In the genomic region with DNA sequence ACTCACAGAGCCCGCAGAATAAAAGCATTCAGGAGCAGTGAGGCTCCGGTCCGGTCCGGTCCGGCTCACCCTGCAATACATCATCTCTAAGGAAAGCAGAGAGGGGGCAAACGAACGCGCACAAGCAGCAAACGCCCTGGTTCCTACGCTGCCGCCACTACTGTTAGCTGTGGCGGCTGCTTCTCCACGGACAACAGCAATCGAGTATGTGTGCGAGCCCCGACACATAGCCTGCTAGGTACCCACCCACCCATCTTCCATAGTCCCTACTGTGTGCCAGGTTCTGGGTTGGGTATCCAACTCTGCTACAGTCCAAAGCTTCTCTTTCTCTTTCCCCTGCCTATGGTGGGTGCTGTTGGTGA, we compare ENCODE assay signal across 7 mouse cellular contexts. TPM values are rescaled to one million over a fixed set of nuclear protein-coding genes. Genes with fewer than 3 reads are reported as not detected.
DNase-seq lines count a peak whose midpoint lies in the region; ATAC-seq and TF ChIP-seq lines count a peak whose summit lies in the region.

No protein-coding gene starts in this region.

- peak; percentile 41 for DNase-seq in lung, adult 2 months
- no peak for DNase-seq in lung, postnatal 14 days
- DNase-seq in limb, embryonic 11.5 days (ENCODE audit: low spot score), result peak; percentile 66
- no peak for DNase-seq in layer of hippocampus, postnatal 14 days (ENCODE audit: low spot score in 2 of 2)

- ATAC-seq in forebrain, embryonic 13.5 days, result peak; percentile 57; the same call in 1 of the 2 replicates
- peak; percentile 5 for ATAC-seq in limb, embryonic 11.5 days (ENCODE audit: insufficient number of reproducible peaks, low FRiP score, low TSS enrichment, low read depth)
- ATAC-seq in inflammation-experienced regulatory T-cells, adult 6 months, result no peak

- H3K9ac ChIP-seq in forebrain, embryonic 13.5 days, result peak overlapping the region; percentile 97
- H3K9ac ChIP-seq in limb, embryonic 11.5 days (ENCODE audit: low read length), result peak overlapping the region; percentile 97

- H3K4me1 ChIP-seq in lung, adult 2 months (ENCODE audit: control insufficient read depth, insufficient read depth, low read length), result peaks cover 3% of the 10 kb centered on the region; the same call in 1 of the 2 replicates
- peaks cover 49% of the 10 kb centered on the region for H3K4me1 ChIP-seq in forebrain, embryonic 13.5 days
- H3K4me1 ChIP-seq in limb, embryonic 11.5 days (ENCODE audit: control insufficient read depth, insufficient read depth, low read length), result peaks cover 19% of the 10 kb centered on the region
- peaks cover 16% of the 10 kb centered on the region for H3K4me1 ChIP-seq in olfactory bulb, adult 2 months (ENCODE audit: control insufficient read depth, insufficient read depth, low read length)

- TF ChIP-seq CTCF in lung, adult 2 months (IDR thresholded peaks at IDR 0.05; ENCODE audit: insufficient read depth, low read length), result no peak
- TF ChIP-seq CTCF in olfactory bulb, adult 2 months (IDR thresholded peaks at IDR 0.05; ENCODE audit: insufficient read depth, low read depth, low read length), result no peak

- peak overlapping the region; percentile 82 for H3K4me3 ChIP-seq in lung, adult 2 months (replicated peaks; ENCODE audit: extremely low read depth, low read depth, low read length)
- H3K4me3 ChIP-seq in forebrain, embryonic 13.5 days, result peak overlapping the region; percentile 93
- peak overlapping the region; percentile 96 for H3K4me3 ChIP-seq in limb, embryonic 11.5 days (ENCODE audit: low read depth, low read length)
- H3K4me3 ChIP-seq in olfactory bulb, adult 2 months (ENCODE audit: insufficient read depth, low read depth, low read length), result peak overlapping the region; percentile 73

- no peaks in the 10 kb centered on the region for H3K27me3 ChIP-seq in forebrain, embryonic 13.5 days
- H3K27me3 ChIP-seq in limb, embryonic 11.5 days (ENCODE audit: control insufficient read depth, insufficient read depth, low read length), result no peaks in the 10 kb centered on the region

- 0 out of 2 replicates have a peak, but pooled peaks cover 7% of the 10 kb centered on the region for H3K36me3 ChIP-seq in forebrain, embryonic 13.5 days (ENCODE audit: poor library complexity, severe bottlenecking)
- H3K36me3 ChIP-seq in limb, embryonic 11.5 days (ENCODE audit: control insufficient read depth, insufficient read depth, low read length), result peaks cover 2% of the 10 kb centered on the region; the same call in 1 of the 2 replicates

- TF ChIP-seq POLR2A in lung, adult 2 months (IDR thresholded peaks at IDR 0.05; ENCODE audit: borderline replicate concordance, extremely low read depth, low read depth, low read length), result no peak
- no peak for TF ChIP-seq POLR2A in olfactory bulb, adult 2 months (IDR thresholded peaks at IDR 0.05; ENCODE audit: insufficient read depth, low read depth, low read length)

- WGBS in lung, adult 2 months, result 1% methylated on average over 16 of the region's 16 CpGs
- 0% methylated on average over 16 of the region's 16 CpGs for WGBS in forebrain, embryonic 13.5 days
- WGBS in limb, embryonic 11.5 days, result under 1% methylated on average over 16 of the region's 16 CpGs
- WGBS in olfactory bulb, adult 2 months, result 5% methylated on average over 16 of the region's 16 CpGs

- H3K9me3 ChIP-seq in forebrain, embryonic 13.5 days (replicated peaks), result no peaks in the 10 kb centered on the region; the same call in 1 of the 2 replicates
- no peaks in the 10 kb centered on the region for H3K9me3 ChIP-seq in limb, embryonic 11.5 days (ENCODE audit: control insufficient read depth, low read length)

- peak overlapping the region; percentile 99 for H3K27ac ChIP-seq in forebrain, embryonic 13.5 days
- peak overlapping the region; percentile 98 for H3K27ac ChIP-seq in limb, embryonic 11.5 days (replicated peaks; ENCODE audit: low read depth, low read length)
- no peak overlapping the region for H3K27ac ChIP-seq in olfactory bulb, adult 2 months (ENCODE audit: insufficient read depth, low read depth, low read length)

- H3K4me2 ChIP-seq in forebrain, embryonic 13.5 days, result peak overlapping the region; percentile 93
- peak overlapping the region; percentile 95 for H3K4me2 ChIP-seq in limb, embryonic 11.5 days (ENCODE audit: low read depth, severe bottlenecking)

RNA-seq across cellular contexts. Expression of a gene that starts 0.5 kb away (rescaled TPM):
- 4.3 and 5.3 TPM in 2 replicates for polyA plus RNA-seq in lung, adult 2 months (2012; rRNA removed)
- polyA plus RNA-seq in forebrain, embryonic 13.5 days (2015; fragmentation: Nextera tagmentation; extraction: Ambion mirVana), result 10.3 and 11.1 TPM in 2 replicates
- polyA plus RNA-seq in limb, embryonic 11.5 days (2014; fragmentation: Nextera tagmentation; extraction: Ambion mirVana), result 19.0 and 22.7 TPM in 2 replicates
- polyA plus RNA-seq in olfactory bulb, adult 2 months (2012; ENCODE audit: insufficient read depth, insufficient read length, low replicate concordance, missing spikeins), result not detected in 2 replicates
- under 1 TPM in 1 of 3 experiments, not detected in 2; 0.43 TPM for polyA plus RNA-seq in inflammation-experienced regulatory T-cells, adult 6 months (2017; shearing (Covaris generic))
- 10 to 100 TPM; 26.6 to 27.2 TPM for total RNA-seq in layer of hippocampus, postnatal 14 days (2021)

Comparison
In these comparisons a context has a peak if more than half of its experiments do, and no peak if none do; other contexts are left out.
1. DNase-seq: peak in lung, adult 2 months (single experiment) and limb, embryonic 11.5 days (single experiment); none in lung, postnatal 14 days (single experiment) and layer of hippocampus, postnatal 14 days (0 of 2).
2. Peak in every context shown above with its lines, with median percentiles within 50 percentile points of each other: H3K4me3 ChIP-seq.